Mouse (Mus musculus): Measurements from ENCODE around the gene D930007J09Rik.

- TF ChIP-seq CTCF (IDR thresholded peaks at IDR 0.05; ENCODE audit: control insufficient read depth, insufficient read depth, insufficient read length), result peak; percentile 41
- TF ChIP-seq MYOG (IDR thresholded peaks at IDR 0.05; ENCODE audit: control insufficient read depth, extremely low read depth, insufficient read length), result no peak
- no peak for TF ChIP-seq MAX (IDR thresholded peaks at IDR 0.05)
- TF ChIP-seq USF1 (IDR thresholded peaks at IDR 0.05; ENCODE audit: low read depth), result no peak
Observed at GRCm38 (mm10) chr13:32851967-32852366, 49.3 kb upstream of the D930007J09Rik start.
